Mouse (Mus musculus): Measurements from ENCODE around the gene Astn1. TPM values are rescaled to one million over a fixed set of nuclear protein-coding genes. Genes with fewer than 3 reads are reported as not detected.

Astn1 gene
- total RNA-seq, 2 experiments from 2014 or later = 1.2 TPM

GRCm38 (mm10) chr1:158536195-158536594, 174.1 kb downstream of the Astn1 start:
- no peak for DNase-seq

GRCm38 (mm10) chr1:158536867-158537266, 174.8 kb downstream of the Astn1 start:
- no peak for DNase-seq

DNA sequence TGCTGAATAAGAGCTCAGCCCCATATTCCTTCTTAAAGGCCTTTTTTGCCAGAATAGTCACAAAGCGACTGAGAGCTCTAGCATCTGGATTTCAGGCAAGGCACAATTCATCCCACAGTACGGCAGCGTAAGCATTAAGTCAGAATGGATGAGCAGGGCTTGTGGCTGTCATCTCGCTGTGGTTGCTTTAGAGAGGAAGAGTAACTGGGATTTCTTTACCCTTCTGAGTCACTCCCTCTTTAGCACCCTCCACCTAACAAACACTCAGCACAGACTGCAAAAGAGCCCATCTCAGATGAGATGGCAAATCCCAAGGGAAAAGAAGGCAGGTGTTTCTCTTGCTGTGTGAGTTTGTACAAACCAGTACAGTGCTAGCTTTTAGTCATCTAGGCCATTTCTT, 183.0 kb downstream of the Astn1 start:
- DNase-seq = no peak

GRCm38 (mm10) chr1:158546513-158546912, 184.4 kb downstream of the Astn1 start:
- no peak for DNase-seq

DNA sequence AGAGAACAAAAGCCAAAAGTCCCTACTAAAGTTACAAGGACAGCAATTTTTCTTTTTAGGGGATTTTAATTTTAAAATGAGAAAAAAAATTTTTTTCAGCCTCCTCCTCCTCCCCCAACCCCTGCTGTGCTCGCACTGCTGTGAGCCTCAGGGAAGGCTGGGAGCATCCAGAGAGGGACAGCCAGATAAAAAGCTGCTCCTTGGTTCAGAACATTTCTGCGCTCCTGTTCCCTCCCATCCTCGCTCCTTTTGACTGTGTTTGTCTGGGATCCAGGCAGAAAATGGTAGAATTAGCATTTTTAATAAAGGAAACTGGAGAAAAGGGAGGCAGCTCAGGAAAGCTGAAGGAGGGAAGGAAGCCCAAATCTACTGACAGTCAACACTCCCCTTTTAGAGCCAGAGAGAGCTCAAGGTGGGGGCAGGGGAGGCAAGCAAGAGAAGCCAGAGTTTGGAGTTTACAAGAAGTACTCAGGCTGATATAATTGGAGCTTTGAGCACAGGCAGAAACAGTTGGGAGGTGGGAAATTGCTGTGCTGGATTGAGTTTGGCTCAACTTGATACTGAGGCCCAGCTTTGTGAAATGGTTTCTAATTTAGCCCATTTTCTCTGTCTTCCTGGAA, 185.6 kb downstream of the Astn1 start:
- no peak for DNase-seq

GRCm38 (mm10) chr1:158548319-158548718, 186.2 kb downstream of the Astn1 start:
- DNase-seq = no peak

DNA sequence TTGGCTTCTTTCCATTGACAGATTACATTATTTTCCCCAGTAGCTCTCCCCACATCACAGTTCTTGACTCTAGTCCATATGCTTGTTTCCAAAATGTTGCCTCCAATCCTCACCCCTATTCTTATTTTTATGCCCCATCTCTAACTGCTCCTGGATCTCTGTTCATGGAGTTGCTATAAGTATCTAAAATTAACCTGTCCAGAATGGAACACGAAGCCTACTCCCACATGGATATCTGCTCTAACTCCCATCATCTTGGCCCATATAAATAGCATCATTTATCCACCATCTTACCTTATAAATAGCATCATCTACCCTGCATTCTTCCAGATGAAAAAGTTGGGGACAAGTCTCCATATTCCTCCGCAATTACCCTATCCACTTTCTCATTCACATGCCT, 187.5 kb downstream of the Astn1 start:
- DNase-seq = no peak

DNA sequence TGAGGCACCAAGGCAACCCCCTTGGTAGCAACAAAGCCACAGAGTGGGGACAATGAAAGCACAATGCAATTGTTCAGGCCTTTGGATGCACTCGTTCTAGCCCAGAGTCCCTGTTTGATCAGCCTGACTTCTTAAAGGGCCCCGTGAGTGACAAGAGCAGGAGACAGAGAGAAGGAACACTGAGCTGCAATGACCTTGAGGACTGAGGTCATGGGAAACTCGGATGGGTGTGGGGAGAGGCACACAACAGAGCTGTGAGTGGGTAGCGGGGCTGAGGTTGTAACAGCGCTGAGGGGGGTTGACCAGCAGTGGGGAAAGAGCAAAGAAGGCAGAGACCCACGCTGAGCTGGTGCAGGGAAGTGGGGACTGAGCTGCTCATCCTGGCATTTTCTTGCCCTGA, 189.9 kb downstream of the Astn1 start:
- DNase-seq = no peak

DNA sequence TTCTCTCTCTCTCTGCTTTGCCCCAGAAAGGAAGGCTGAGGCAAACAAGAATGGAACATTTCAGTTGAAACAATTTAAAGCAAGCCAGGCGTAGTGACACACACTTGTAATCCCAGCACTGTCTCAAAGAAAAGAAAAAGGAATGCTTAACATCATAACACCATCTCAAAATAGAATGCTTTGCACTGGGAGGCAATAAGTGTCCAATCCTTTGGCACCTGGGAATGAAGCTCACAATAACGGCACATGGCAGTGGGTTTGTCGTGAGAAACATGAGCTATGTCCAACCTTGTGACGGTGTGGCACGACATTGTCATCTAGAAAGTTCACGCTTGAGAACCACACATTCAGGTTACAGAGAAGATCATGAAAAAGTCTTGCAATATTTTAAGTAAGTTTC, 191.3 kb downstream of the Astn1 start:
- DNase-seq = no peak

DNA sequence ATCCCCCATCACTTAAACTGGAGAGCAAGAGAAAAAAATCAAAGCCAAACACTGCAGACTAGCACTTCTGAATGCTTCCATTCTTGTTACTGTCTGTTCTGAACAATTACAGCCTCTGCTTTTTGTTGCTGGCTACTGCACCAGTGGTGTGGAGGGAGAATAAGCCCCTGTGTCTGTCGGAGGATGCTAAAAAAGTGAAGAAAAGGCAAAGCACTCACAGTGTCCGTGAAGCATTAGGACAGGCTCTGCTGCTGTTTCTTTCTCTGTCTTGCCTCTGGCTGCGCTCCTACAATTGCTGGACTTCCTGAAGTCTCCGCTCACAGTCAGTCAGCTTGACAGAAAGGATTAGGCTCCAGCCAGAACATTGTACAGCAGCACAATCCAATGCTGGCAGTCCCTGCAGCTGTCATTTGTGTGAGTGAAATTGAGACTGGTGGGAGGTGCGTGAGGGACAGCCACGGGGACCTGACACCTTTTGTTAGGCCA, 192.0 kb downstream of the Astn1 start:
- DNase-seq = no peak

- DNase-seq = no peak
Measured at GRCm38 (mm10) chr1:158573168-158573567, 211.1 kb downstream of the Astn1 start.

DNA sequence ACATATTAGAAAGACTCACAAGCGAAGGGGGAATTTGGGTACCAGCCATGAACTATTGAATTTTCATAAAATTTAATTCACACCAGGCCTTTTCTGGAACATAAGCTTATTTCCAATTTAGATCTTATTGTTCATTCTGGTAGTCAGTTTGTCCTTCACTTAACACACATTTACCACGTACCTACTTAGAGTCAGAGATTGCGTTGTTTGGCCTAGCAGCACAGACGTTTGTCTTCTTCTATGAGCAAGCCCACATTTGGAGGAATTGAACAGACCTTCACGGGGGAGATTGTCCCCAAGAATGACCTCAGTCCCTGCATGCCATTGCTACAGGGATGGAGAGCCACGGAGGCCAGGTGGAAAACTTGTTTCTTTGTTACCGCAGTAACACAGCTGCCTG, 211.5 kb downstream of the Astn1 start:
- no peak for DNase-seq

DNA sequence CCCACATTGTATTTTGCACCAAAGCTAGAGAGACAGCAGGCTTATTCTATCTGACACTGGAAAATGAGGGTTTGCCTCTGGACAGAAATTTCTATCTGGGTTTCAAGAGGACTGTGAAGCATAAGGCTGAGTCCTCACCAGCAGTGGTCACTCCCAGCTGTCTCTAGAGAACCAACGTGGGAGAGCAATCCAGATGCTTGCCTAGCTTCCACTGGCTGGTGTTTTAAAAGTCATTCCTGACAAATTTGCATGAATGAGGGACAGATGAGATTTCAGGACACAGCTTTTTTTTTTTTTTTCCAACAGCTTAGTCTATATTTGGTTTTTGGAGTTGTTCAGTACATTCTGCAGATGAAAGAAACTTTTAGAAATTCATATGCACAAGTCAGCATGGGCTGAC, 213.9 kb downstream of the Astn1 start:
- DNase-seq = no peak

DNA sequence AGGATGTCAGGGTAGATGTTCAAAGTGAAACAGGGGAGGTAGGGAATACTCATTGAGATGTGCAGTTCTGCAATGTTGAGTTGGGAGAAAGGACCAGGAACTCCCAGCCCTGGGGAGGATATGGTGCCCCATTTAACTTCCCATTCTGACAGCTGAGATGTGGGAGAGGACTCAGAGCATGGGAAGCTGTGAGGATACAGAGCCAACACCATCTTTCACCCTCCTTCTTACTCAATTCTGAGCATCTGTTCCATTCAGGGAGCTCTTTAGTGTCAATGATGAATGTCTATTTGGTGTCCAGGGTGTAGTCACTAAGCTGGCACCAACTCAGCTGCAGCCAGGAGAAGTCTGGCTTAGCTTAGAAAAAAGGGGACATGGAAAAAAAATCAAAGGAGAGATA, 219.7 kb downstream of the Astn1 start:
- no peak for DNase-seq

- DNase-seq = no peak
Measured at GRCm38 (mm10) chr1:158588903-158589302, 226.8 kb downstream of the Astn1 start.

DNA sequence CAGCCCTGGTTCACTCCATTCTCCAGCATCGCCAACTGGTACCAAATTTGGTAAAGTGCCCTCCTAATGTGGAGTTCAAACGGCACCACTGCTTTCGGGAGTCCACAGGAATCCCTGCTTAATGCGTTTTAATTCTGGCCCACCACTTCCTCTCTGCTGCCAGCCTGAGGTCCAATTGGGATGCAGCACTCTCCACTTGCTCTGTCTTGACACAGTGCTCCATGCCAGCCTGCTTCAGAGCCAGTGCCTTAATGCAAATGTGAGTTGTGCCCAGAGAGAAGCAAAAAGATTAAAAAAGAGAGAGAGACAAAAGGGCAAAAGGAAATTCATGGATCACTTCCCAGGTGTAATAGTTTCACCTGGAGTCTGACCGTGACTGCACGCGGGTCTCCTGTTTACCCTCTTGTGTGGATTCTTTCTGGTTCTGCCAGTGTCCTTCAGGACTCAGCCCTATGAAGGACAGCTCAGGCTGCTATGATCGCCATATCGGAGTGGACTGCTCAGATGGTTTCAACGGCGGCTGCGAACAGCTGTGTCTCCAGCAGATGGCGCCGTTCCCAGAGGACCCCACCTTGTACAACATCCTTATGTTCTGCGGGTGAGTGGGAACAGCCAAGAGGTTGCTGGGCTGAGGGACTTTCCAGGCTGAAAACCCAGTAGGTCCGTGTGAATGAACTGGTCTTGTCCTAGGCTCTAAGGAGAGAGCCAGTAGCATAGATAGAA, 234.8 kb downstream of the Astn1 start:
- DNase-seq = peak; percentile 72

DNA sequence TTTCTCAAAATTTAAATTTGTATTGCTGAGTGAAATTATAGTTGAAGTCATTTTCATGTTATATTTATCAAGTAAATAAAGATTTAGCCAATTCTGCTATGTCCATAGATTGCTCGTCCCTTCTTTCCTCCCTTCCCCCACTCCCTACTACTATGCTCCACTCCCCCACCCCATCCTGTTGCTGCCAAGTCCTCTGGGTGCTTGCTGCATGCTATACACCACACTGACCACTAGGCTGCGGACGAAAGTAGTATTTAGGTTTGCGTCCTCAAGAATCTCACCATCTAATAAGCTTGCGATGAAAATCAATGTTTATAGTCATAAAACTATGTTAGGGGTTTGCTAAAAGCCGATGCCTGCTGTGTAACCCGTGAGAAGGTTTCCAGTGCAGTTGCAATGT, 235.9 kb downstream of the Astn1 start:
- DNase-seq = no peak

DNA sequence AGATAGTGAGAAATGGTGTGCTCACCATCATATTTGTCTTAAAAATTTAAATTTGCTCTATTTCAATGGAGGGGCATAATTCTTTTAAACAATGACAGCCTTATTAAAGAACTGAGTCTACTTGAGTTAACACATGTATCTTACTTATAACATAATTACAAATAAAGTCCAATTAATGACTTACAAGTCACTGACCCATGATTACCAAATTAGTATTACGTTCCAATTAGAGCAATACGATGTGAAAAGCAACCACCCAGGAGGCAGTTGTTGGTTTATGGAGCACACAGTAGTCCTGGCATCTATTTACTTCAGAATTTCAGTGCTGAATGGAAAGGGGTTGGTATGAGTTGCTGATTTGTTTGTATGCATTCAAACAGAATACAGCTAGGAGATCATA, 237.4 kb downstream of the Astn1 start:
- no peak for DNase-seq

GRCm38 (mm10) chr1:158603056-158603455, 241.0 kb downstream of the Astn1 start:
- no peak for DNase-seq

DNA sequence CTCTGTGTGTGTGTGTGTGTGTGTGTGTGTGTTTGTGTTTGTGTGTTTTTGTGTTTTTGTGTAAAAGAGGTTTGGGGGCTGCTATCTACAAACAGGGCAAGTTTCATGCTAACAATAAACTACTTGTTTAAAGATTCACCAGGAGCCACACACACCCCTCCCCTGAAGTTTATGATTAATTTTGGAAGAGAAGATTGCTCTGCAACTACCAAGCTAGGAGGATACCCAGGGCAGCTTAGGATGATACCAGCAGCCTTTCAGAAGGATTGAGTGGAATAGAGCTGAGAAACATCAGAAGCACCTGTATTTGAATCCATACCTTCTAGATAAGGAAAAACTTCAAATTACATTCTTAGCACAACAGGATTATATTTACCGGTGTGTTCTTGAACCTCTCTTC, 242.1 kb downstream of the Astn1 start:
- no peak for DNase-seq

GRCm38 (mm10) chr1:158605597-158605996, 243.5 kb downstream of the Astn1 start:
- no peak for DNase-seq

DNA sequence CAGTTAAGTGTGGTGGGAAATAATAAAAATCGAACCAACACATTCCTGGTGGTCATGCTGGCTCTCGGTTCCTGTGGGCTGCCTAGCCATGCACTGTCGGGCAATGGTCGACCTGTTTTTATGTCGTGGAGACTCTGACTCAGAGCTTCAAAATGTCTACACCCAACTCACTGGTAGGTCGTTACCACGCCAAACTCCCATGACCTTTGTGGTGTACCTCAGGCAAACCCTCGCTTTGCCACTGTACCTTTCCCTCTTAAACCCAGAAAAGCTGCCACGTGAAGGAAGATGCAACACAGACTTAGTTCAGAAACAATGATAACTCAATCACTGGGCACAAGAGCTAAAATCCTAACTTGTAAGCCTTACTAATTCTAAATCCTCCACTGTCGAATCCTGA, 244.3 kb downstream of the Astn1 start:
- DNase-seq = no peak

DNA sequence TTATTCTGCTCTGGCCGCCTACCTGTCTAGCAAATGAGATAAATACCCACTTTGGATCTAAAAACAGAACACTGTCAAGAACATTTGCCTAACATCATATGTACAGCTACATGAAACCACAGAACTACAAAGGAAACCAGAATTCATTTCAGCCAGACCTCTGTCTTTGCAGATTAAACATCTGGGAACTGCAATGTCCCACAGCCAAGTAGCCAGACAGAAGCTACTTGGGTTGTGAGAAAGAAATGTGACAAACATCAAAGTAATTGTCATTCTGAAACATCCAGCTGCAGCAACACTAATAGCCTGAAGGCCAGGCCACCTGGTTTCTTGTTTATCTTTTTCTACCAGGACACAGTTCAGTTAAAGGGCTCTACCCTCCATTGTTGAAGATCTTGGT, 245.1 kb downstream of the Astn1 start:
- no peak for DNase-seq

DNA sequence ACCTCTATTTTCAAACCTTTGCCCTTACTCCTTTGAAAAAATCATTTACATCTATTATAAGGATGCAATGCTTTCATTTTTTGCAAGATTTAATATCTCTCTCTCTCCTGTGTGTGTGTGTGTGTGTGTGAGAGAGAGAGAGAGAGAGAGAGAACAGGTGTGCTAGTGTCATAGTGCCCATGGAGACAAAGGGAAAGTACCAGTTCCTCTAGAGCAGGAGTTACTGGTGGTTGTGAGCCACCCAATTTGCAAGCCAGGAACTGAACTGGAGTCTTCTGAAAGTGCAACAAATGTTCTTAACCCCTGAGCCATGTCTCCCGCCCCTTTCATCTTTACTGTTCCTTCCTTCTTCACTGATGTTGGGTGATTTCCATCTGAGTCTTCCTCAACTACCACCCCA, 253.1 kb downstream of the Astn1 start:
- DNase-seq = no peak

Measured in gastrocnemius, postnatal 10 days (tissue).